Mouse (Mus musculus) ES-E14 (cell line): Measurements from ENCODE around the gene Pax5.

Source experiments
- CHD2 ChIP-seq: IDR thresholded peaks from 2 replicates; pipeline ENCODE4 v1.6.1; 2014; ENCODE audit warnings: mild to moderate bottlenecking, low read depth, low read length, inconsistent platforms
- HCFC1 ChIP-seq: IDR thresholded peaks from 2 replicates; pipeline ENCODE4 v1.6.1; 2012; ENCODE audit warnings: low read length, inconsistent platforms, borderline replicate concordance; ENCODE audit not compliant: insufficient read depth
- ZC3H11A ChIP-seq: IDR thresholded peaks from 2 replicates; pipeline ENCODE4 v1.6.1; 2012; ENCODE audit warnings: low read depth, mild to moderate bottlenecking, inconsistent platforms, low read length, borderline replicate concordance
- ZNF384 ChIP-seq: IDR thresholded peaks from 2 replicates; pipeline ENCODE4 v1.6.1; 2012; ENCODE audit warnings: low read depth, low read length, inconsistent platforms

- no peak for TF ChIP-seq HCFC1
- no peak for TF ChIP-seq ZNF384
- no peak for TF ChIP-seq CHD2
- peak; percentile 64; the same call in 1 of the 2 replicates for TF ChIP-seq ZC3H11A
Measured at GRCm38 (mm10) chr4:44669485-44670181, 40.7 kb downstream of the Pax5 start.
